Comparison of ENCODE assay signal across 29 mouse cellular contexts in the genomic region with DNA sequence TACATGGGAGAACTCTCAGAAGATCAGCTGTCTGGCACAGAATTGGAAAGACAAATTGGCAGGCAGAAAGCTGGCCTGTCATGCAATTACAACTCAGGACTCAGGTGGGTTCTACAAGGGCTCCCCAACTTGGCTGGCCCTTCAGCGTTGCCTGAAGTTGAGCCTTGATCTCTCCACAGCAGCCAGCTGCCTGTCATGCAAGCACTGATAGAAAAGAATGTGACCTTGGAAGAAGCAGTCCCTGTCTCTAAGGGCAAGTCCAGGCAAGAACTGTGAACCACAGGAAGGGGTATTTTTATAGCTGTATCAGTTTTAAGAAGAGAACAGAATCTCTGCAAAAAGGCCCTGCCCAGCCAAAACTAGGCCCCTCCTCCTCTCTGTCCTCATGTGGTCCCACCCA.
A peak's percentile ranks its signal among the peaks of the same experiment; 100 is the strongest.
DNase-seq lines count a peak whose midpoint lies in the region; ATAC-seq and TF ChIP-seq lines count a peak whose summit lies in the region.
"Had no signal": no experiment of that assay in that cellular context is flagged by ENCODE, and none has a peak within 500 bp of the region (broad histone marks: within the 10 kb centered on the region; RNA-seq: fewer than 3 reads in every experiment).

No protein-coding gene starts in this region.

- peak overlapping the region; percentile 51; the same call in 1 of the 2 replicates for H3K27ac ChIP-seq in heart, embryonic 15.5 days
- peak overlapping the region; percentile 5; the same call in 1 of the 2 replicates for H3K27ac ChIP-seq in bone marrow macrophage, adult 2 months (ENCODE audit: insufficient read depth, low read depth, low read length)
- no peak overlapping the region for H3K27ac ChIP-seq in liver, postnatal 0 days (ENCODE audit: low read depth)
- H3K27ac ChIP-seq: embryonic facial prominence, embryonic 13.5 days; forebrain, embryonic 12.5 days; hindbrain, embryonic 12.5 days; hindbrain, postnatal 0 days; intestine, embryonic 15.5 days; limb, embryonic 13.5 days; neural tube, embryonic 12.5 days had no signal

- DNase-seq in adrenal gland, postnatal 14 days: peak; percentile 6
- no peak for DNase-seq in adrenal gland, postnatal 4 days (ENCODE audit: low spot score in 2 of 2)
- DNase-seq in heart, adult 8-10 months (ENCODE audit: low spot score): no peak
- DNase-seq in heart, postnatal 4 days: peak; percentile 8
- DNase-seq in liver, postnatal 0 days: no peak
- DNase-seq in layer of hippocampus, adult 18-20 months (ENCODE audit: low spot score in 2 of 2): no peak
- DNase-seq: B cell, adult 2 months; cerebellum, adult 11 months; cerebellum, adult 9-10 months; forebrain, postnatal 0 days; kidney, adult 2 months; kidney, postnatal 36 days; lung, postnatal 36 days; right cerebral cortex, postnatal 4 days; thymus, adult 2 months; thymus, postnatal 4 days had no signal

- TF ChIP-seq CTCF in bone marrow macrophage, adult 2 months (IDR thresholded peaks at IDR 0.05; ENCODE audit: low read depth, low read length): no peak
- TF ChIP-seq CTCF in liver, postnatal 0 days (IDR thresholded peaks at IDR 0.05; ENCODE audit: low read depth): no peak

- peaks cover 12% of the 10 kb centered on the region; the same call in 1 of the 2 replicates for H3K4me1 ChIP-seq in heart, embryonic 15.5 days (replicated peaks)
- H3K4me1 ChIP-seq in bone marrow macrophage, adult 2 months (ENCODE audit: control insufficient read depth, insufficient read depth, low read length): peaks cover 25% of the 10 kb centered on the region
- H3K4me1 ChIP-seq in liver, postnatal 0 days (ENCODE audit: insufficient read depth): no peaks in the 10 kb centered on the region
- H3K4me1 ChIP-seq: embryonic facial prominence, embryonic 13.5 days; forebrain, embryonic 12.5 days; hindbrain, embryonic 12.5 days; intestine, embryonic 15.5 days; limb, embryonic 13.5 days; neural tube, embryonic 12.5 days had no signal

- no peaks in the 10 kb centered on the region for H3K36me3 ChIP-seq in heart, embryonic 15.5 days
- H3K36me3 ChIP-seq in liver, postnatal 0 days (replicated peaks; ENCODE audit: insufficient read depth, low read length): no peaks in the 10 kb centered on the region
- H3K36me3 ChIP-seq: embryonic facial prominence, embryonic 13.5 days; forebrain, embryonic 12.5 days; hindbrain, embryonic 12.5 days; intestine, embryonic 15.5 days; limb, embryonic 13.5 days; neural tube, embryonic 12.5 days had no signal

- no peak for ATAC-seq in heart, embryonic 15.5 days (replicated peaks; ENCODE audit: insufficient number of reproducible peaks, insufficient read depth, low FRiP score, low read depth)
- no peak for ATAC-seq in liver, postnatal 0 days
- ATAC-seq: forebrain, postnatal 0 days; hindbrain, postnatal 0 days; intestine, embryonic 15.5 days had no signal

- no peak overlapping the region for H3K4me3 ChIP-seq in heart, embryonic 15.5 days
- H3K4me3 ChIP-seq in bone marrow macrophage, adult 2 months (ENCODE audit: insufficient read depth, low read length): no peak overlapping the region
- H3K4me3 ChIP-seq in liver, postnatal 0 days (ENCODE audit: low read depth, low read length): no peak overlapping the region
- H3K4me3 ChIP-seq: embryonic facial prominence, embryonic 13.5 days; erythroblast, embryonic 14.5 days; forebrain, embryonic 12.5 days; hindbrain, embryonic 12.5 days; intestine, embryonic 15.5 days; limb, embryonic 13.5 days; myocyte; neural tube, embryonic 12.5 days had no signal

- no peak overlapping the region for H3K4me2 ChIP-seq in heart, embryonic 15.5 days
- no peak overlapping the region for H3K4me2 ChIP-seq in liver, postnatal 0 days (ENCODE audit: low read depth, low read length)
- H3K4me2 ChIP-seq: embryonic facial prominence, embryonic 13.5 days; forebrain, embryonic 12.5 days; hindbrain, embryonic 12.5 days; intestine, embryonic 15.5 days; limb, embryonic 13.5 days; liver, embryonic 11.5 days; midbrain, embryonic 11.5 days; neural tube, embryonic 12.5 days had no signal

- no peak for TF ChIP-seq POLR2A in bone marrow macrophage, adult 2 months (IDR thresholded peaks at IDR 0.05; ENCODE audit: borderline replicate concordance, low read depth, low read length)

- H3K27me3 ChIP-seq in heart, embryonic 15.5 days: no peaks in the 10 kb centered on the region
- H3K27me3 ChIP-seq in liver, postnatal 0 days (ENCODE audit: insufficient read depth, low read length): no peaks in the 10 kb centered on the region
- H3K27me3 ChIP-seq: embryonic facial prominence, embryonic 13.5 days; forebrain, embryonic 12.5 days; hindbrain, embryonic 12.5 days; intestine, embryonic 15.5 days; limb, embryonic 13.5 days; neural tube, embryonic 12.5 days had no signal

- H3K9ac ChIP-seq in heart, embryonic 15.5 days: no peak overlapping the region
- H3K9ac ChIP-seq in liver, postnatal 0 days (replicated peaks): no peak overlapping the region
- H3K9ac ChIP-seq: embryonic facial prominence, embryonic 13.5 days; forebrain, embryonic 12.5 days; forebrain, postnatal 0 days; hindbrain, embryonic 12.5 days; intestine, embryonic 15.5 days; limb, embryonic 13.5 days; neural tube, embryonic 12.5 days had no signal

- TF ChIP-seq EP300 in liver, postnatal 0 days (IDR thresholded peaks at IDR 0.05; ENCODE audit: low read depth): no peak

- WGBS in heart, embryonic 15.5 days: 28% methylated on average over 1 of the region's 1 CpGs
- 50% methylated on average over 1 of the region's 1 CpGs for WGBS in liver, postnatal 0 days (ENCODE audit: insufficient replicate concordance)

- H3K9me3 ChIP-seq in heart, embryonic 15.5 days (replicated peaks): no peaks in the 10 kb centered on the region
- no peaks in the 10 kb centered on the region for H3K9me3 ChIP-seq in liver, postnatal 0 days (ENCODE audit: low read length)
- H3K9me3 ChIP-seq: embryonic facial prominence, embryonic 13.5 days; forebrain, embryonic 12.5 days; hindbrain, embryonic 12.5 days; intestine, embryonic 15.5 days; limb, embryonic 13.5 days; neural tube, embryonic 12.5 days had no signal

Comparison
In these comparisons a context has a peak if more than half of its experiments do, and no peak if none do; other contexts are left out.
1. DNase-seq: peak in adrenal gland, postnatal 14 days (single experiment) and heart, postnatal 4 days (single experiment); none in adrenal gland, postnatal 4 days (0 of 2), heart, adult 8-10 months (single experiment), liver, postnatal 0 days (single experiment) and layer of hippocampus, adult 18-20 months (0 of 2).